In the genomic region with DNA sequence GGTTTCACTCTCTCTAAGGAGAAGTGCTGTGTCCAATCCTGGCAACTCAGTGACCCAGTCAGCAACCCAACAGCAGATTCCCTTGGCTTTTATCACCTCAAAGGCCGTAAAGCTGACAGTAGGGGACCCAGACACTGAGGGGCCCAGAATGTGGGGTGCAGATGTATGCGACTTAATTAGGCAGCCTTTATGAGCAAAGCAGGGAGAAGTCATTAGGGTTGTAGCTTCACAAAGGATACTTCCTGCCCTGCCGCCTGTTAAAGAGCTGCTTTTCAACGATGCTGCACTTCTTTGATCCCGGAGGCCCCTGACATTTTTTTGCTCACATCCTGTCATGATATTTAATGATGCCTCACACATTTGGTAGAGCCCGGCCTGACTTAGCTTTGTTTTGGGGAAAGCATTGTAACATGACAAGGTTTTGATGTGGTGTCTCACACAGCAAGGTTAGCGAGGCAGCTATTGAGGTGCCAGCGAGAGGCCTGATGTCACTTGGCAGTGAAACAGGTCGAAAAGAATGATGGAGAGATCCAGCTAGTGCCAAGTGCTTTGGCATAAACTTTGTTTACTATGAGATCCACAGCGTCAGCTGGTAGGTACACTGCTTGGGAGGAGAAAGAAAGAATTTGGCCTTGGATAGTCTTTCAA, we compare ENCODE assay signal across 18 mouse cellular contexts.
DNase-seq lines count a peak whose midpoint lies in the region; ATAC-seq and TF ChIP-seq lines count a peak whose summit lies in the region.
"Had no signal": no experiment of that assay in that cellular context is flagged by ENCODE, and none has a peak within 500 bp of the region (broad histone marks: within the 10 kb centered on the region; RNA-seq: fewer than 3 reads in every experiment).

No protein-coding gene starts in this region.

- H3K9ac ChIP-seq in limb, embryonic 12.5 days (replicated peaks): no peak overlapping the region
- H3K9ac ChIP-seq: heart, embryonic 12.5 days; liver, embryonic 13.5 days had no signal

- H3K27ac ChIP-seq in left cerebral cortex, adult 2 months: no peak overlapping the region
- H3K27ac ChIP-seq in limb, embryonic 12.5 days: peak overlapping the region; percentile 60; the same call in 1 of the 2 replicates
- H3K27ac ChIP-seq: layer of hippocampus, adult 2 months; liver, embryonic 13.5 days had no signal

- H3K36me3 ChIP-seq in limb, embryonic 12.5 days: no peaks in the 10 kb centered on the region
- H3K36me3 ChIP-seq: heart, embryonic 12.5 days; liver, embryonic 13.5 days had no signal

- 0 out of 2 replicates have a peak, but pooled peaks cover 5% of the 10 kb centered on the region for H3K9me3 ChIP-seq in limb, embryonic 12.5 days
- H3K9me3 ChIP-seq: liver, embryonic 13.5 days had no signal

- peaks cover 15% of the 10 kb centered on the region for H3K4me1 ChIP-seq in limb, embryonic 12.5 days (replicated peaks)
- H3K4me1 ChIP-seq: heart, embryonic 12.5 days; liver, embryonic 13.5 days had no signal

- ATAC-seq in limb, embryonic 12.5 days (ENCODE audit: insufficient number of reproducible peaks, insufficient read depth, low FRiP score, low TSS enrichment, low read depth): no peak
- ATAC-seq: activated CD4-positive, CD25-positive, alpha-beta regulatory T cell, adult 4 months; inflammation-experienced regulatory T-cells, adult 6 months; lung, postnatal 0 days had no signal

- intact Hi-C loops in left cerebral cortex, postnatal 4 days (cut with DNase I): no loop called here
- intact Hi-C loops in left cerebral cortex, adult 2 months (cut with DNase I): no loop called here

- 20% methylated on average over 10 of the region's 10 CpGs for WGBS in limb, embryonic 12.5 days

- no peak overlapping the region for H3K4me3 ChIP-seq in left cerebral cortex, adult 2 months
- H3K4me3 ChIP-seq in limb, embryonic 12.5 days (replicated peaks): no peak overlapping the region
- H3K4me3 ChIP-seq: heart, embryonic 12.5 days; layer of hippocampus, adult 2 months; liver, embryonic 13.5 days; myocyte had no signal

- H3K27me3 ChIP-seq in limb, embryonic 12.5 days: no peaks in the 10 kb centered on the region
- H3K27me3 ChIP-seq: heart, embryonic 12.5 days; liver, embryonic 13.5 days had no signal

- H3K4me2 ChIP-seq in limb, embryonic 12.5 days: no peak overlapping the region
- H3K4me2 ChIP-seq: heart, embryonic 12.5 days; liver, embryonic 13.5 days had no signal

- TF ChIP-seq CTCF in left cerebral cortex, adult 2 months (IDR thresholded peaks at IDR 0.05): no peak

- peak; percentile 5 for DNase-seq in adrenal gland, adult 8-10 months
- DNase-seq in adrenal gland, postnatal 4 days (ENCODE audit: low spot score in 2 of 2): no peak
- peak; percentile 28 for DNase-seq in left cerebral cortex, postnatal 4 days
- DNase-seq in left cerebral cortex, adult 2 months (ENCODE audit: extremely low spot score in 1 of 2, low spot score in 2 of 2): no peak
- DNase-seq in cerebellum, postnatal 25 days: peak; percentile 19 to 25
- no peak for DNase-seq in kidney, postnatal 14 days
- no peak for DNase-seq in ovary, postnatal 10 days (ENCODE audit: low spot score)
- DNase-seq: embryo, embryonic 11 days; gastrocnemius, postnatal 36 days; heart, postnatal 36 days; liver, embryonic 13.5 days had no signal

Comparison
In these comparisons a context has a peak if more than half of its experiments do, and no peak if none do; other contexts are left out.
1. DNase-seq: peak in adrenal gland, adult 8-10 months (single experiment), left cerebral cortex, postnatal 4 days (single experiment) and cerebellum, postnatal 25 days (2 of 2); none in adrenal gland, postnatal 4 days (0 of 2), left cerebral cortex, adult 2 months (0 of 2), kidney, postnatal 14 days (single experiment) and ovary, postnatal 10 days (single experiment).